Mouse (Mus musculus) G1E (cell line): ENCODE measurements around the gene Usp5.

Experiments
- CTCF ChIP-seq: IDR thresholded peaks from 2 replicates; pipeline ENCODE4 v1.5.1; 2012; ENCODE audit warnings: low read depth, low read length, inconsistent platforms, mixed read lengths
- GATA1 ChIP-seq: IDR thresholded peaks from 2 replicates; pipeline ENCODE4 v1.6.1; 2012; ENCODE audit warnings: borderline replicate concordance, low read length, inconsistent platforms, mixed read lengths

DNA sequence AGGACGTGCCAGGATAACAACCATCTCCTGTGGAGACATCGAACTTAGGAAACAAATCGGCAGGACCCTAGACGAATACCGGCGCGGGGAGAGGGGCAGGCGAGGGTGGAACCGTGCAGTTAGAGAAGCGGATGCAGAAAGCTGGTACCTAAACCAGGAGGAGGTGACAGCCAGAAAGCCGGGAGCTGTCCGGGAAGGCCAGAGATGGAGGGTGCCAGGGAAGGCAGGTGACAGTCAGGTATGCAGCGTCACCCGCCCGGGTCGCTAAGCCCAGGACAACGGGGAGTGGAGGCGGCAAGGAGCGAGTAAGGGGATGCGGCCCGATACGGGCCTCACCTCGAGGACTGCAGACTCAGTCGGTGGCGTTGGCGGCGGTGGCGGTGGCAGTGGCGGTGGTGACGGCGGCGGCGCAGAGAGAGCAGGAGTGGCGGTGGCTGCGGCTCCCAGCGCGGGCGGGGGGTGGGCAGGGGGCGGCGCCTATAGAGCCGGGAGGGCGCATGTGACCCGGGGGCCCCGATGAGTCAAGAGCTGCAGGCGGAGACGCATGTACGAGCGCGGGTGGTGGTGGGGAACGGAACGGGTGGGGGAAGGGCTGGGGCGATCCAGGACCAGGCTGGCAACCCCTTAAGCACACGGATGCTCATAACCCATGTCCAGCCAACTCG, 60.1 kb downstream of the Usp5 start, which contains the start of gene Eno2:
- TF ChIP-seq CTCF (no peak), GATA1 (no peak)
